Mouse (Mus musculus) central nervous system, embryonic 11.5 days (tissue): ENCODE measurements around the gene Stx17. TPM values are rescaled to one million over a fixed set of nuclear protein-coding genes. Genes with fewer than 3 reads are reported as not detected.

Experiments used
- polyA plus RNA-seq: library from polyadenylated mRNA; depleted of rRNA; stranded (reverse); fragments of >200 nt; gene quantifications from 2 replicates; pipeline ENCODE4 v1.2.3, GENCODE M21; 2012; rRNA removed

Gene Stx17
- 14.4 and 15.0 TPM in 2 replicates for polyA plus RNA-seq

DNA sequence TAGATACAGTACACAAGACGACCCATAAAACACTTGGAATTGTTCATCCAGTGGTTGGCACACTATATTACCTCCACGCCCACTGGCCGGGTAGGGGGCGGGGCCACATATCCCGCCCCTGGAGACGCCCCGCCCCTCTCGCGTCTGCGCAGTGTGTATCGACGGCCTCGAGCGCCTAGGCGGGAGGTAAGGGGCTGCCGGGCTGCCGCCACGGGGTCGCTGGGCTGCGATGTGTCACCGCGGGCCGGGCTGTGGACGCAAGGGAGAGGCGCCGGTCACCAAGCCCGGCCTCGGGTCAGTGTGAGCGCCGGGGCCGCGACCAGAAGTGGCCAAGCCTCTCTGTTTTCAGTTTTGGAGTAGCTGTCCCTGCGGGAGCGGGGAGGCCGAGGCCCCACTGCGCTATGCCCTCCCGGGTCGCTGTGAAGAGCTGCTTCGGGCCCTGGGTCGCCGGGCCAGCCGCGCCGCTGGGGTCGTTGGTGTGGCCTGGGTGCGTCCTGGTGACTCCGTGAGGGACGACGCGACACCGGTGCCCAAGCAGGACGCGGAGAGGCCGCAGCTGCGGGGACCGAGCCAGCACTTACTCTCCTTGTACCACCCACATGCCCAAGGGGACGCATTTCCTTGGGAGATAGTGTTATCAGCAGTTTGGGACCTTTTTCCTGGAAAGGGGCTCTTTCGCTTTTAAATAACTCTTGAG is at the start of gene Stx17:
Gene Stx17, plus strand, starts transcription at position 143 of the 697 bp plus-strand sequence.

Other genes starting within 250 kb of the Stx17 start
- 1.2 and 1.8 TPM in 2 replicates for gene Nr4a3, start 79.8 kb upstream of the Stx17 start, polyA plus RNA-seq
- 21.0 and 27.2 TPM in 2 replicates for gene Erp44, start 154.6 kb downstream of the Stx17 start, polyA plus RNA-seq
- gene Invs, start 154.8 kb downstream of the Stx17 start, polyA plus RNA-seq: 6.3 and 7.6 TPM in 2 replicates